Mouse (Mus musculus) spleen, adult 2 months (tissue): ENCODE results near the gene Tomm22.

ENCODE experiments used
- CTCF ChIP-seq: fragments of 200-500 bp; IDR thresholded peaks from 2 replicates; pipeline ENCODE4 v1.5.1; 2011; ENCODE audit warnings: mild to moderate bottlenecking, inconsistent platforms; ENCODE audit not compliant: insufficient read depth, insufficient read length, insufficient replicate concordance; ENCODE audit errors: extremely low read depth
- POLR2A ChIP-seq: fragments of 200-500 bp; IDR thresholded peaks from 2 replicates; pipeline ENCODE4 v1.6.1; 2011; ENCODE audit warnings: low read depth, low read length, inconsistent platforms

- TF ChIP-seq CTCF = no peak
- no peak; the same call in 1 of the 2 replicates for TF ChIP-seq POLR2A
These were observed 19.2 kb downstream of the Tomm22 start for GRCm38 (mm10) chr15:79689662-79690425.
